Mouse (Mus musculus) forebrain, postnatal 0 days (tissue): ENCODE measurements at regions not wholly inside any gene's neighbourhood (a gene's known extent, or its start where the extent isn't known, plus 50 kb on each side); places are given as distances from the start of the nearest gene placed in this dataset.

Experiments
- ATAC-seq: fragments of 200-750 bp; cut with Nextera tagmentation; 2 replicates; pipeline ENCODE4 v1.8.0; 2017; ENCODE audit warnings: mild to moderate bottlenecking, moderate library complexity
- DNase-seq: peaks from one replicate; pipeline ENCODE4 v3.0.0-alpha.2; 2015
- H3K27ac ChIP-seq: fragments of 300-500 bp; sonication (generic); 2 replicates; pipeline ENCODE4 v1.5.1; 2014; ENCODE audit warnings: low read depth, mild to moderate bottlenecking, antibody characterized with exemption, low read length, moderate library complexity, mixed read lengths
- H3K27me3 ChIP-seq: fragments of 300-500 bp; sonication (generic); 2 replicates; pipeline ENCODE4 v1.6.1; 2014; ENCODE audit warnings: mild to moderate bottlenecking, low read length, mixed read lengths; ENCODE audit not compliant: insufficient read depth
- H3K36me3 ChIP-seq: fragments of 300-500 bp; sonication (generic); 2 replicates; pipeline ENCODE4 v1.6.1; 2014; ENCODE audit warnings: mild to moderate bottlenecking, moderate library complexity; ENCODE audit not compliant: insufficient read depth
- H3K4me1 ChIP-seq: fragments of 300-500 bp; sonication (generic); 2 replicates; pipeline ENCODE4 v1.6.1; 2014; ENCODE audit warnings: antibody characterized with exemption; ENCODE audit not compliant: insufficient read depth
- H3K4me2 ChIP-seq: fragments of 300-500 bp; sonication (generic); 2 replicates; pipeline ENCODE4 v1.6.1; 2014; ENCODE audit warnings: low read depth, mild to moderate bottlenecking, moderate library complexity
- H3K4me3 ChIP-seq: fragments of 300-500 bp; sonication (generic); 2 replicates; pipeline ENCODE4 v1.5.1; 2014; ENCODE audit warnings: low read depth, low read length, mixed read lengths
- H3K9ac ChIP-seq: fragments of 300-500 bp; sonication (generic); 2 replicates; pipeline ENCODE4 v1.6.1; 2014; ENCODE audit warnings: mild to moderate bottlenecking
- H3K9me3 ChIP-seq: fragments of 300-500 bp; sonication (generic); 2 replicates; pipeline ENCODE4 v1.6.1; 2016; ENCODE audit warnings: low read length
- CTCF ChIP-seq: sonication (generic); IDR thresholded peaks from 2 replicates; pipeline ENCODE4 v1.5.1; 2016; ENCODE audit warnings: antibody characterized with exemption, control low read depth, low read depth
- WGBS: fragments of 180-500 bp; shearing (Covaris S2); extraction: QIAGEN DNeasy Blood & Tissue Kit; methylation state at CpG from one replicate; pipeline ENCODE4 v1.1.7; 2014; 5-methylcytosine and 5-hydroxymethylcytosine counted together

DNA sequence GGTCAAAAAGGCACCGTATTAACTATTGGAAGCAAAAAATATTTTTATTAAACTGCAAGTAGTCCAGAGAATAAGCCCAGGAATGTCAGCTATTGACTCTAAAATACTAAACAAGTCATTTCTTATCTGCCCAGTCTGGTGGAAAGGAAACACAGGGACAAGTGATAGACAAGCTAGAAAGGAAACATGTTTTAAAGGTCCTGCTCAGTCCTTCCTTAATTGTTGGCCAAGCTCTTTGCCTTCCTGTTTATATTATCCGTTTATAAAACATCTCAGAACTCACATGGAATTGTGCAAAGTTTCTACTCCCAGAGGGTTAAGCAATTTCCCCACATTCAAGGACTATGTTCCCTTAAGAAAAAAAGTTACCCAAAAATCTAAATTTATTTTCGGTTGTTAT, 54.9 kb upstream of the Clec14a start:
- TF ChIP-seq CTCF, result no peak
- Histone ChIP-seq H3K9me3 (no peaks in the 10 kb centered on the region), H3K4me2 (no peak overlapping the region), H3K27ac (no peak overlapping the region), H3K4me1 (no peaks in the 10 kb centered on the region), H3K36me3 (no peaks in the 10 kb centered on the region), H3K9ac (no peak overlapping the region), H3K27me3 (no peaks in the 10 kb centered on the region), H3K4me3 (no peak overlapping the region)
- WGBS, result 82% methylated on average over 3 of the region's 3 CpGs
- no peak for DNase-seq
- no peak for ATAC-seq
